Mouse (Mus musculus) hindbrain, postnatal 0 days (tissue): Measurements from ENCODE around the gene Cenpc1. TPM values are rescaled to one million over a fixed set of nuclear protein-coding genes. Genes with fewer than 3 reads are reported as not detected.

Experiments used
- ATAC-seq: fragments of 200-750 bp; cut with Nextera tagmentation; 2 replicates; pipeline ENCODE4 v1.8.0; 2017; ENCODE audit warnings: mild to moderate bottlenecking, moderate TSS enrichment, moderate library complexity
- DNase-seq: peaks from one replicate; pipeline ENCODE4 v3.0.0-alpha.2; 2015; ENCODE audit warnings: low spot score
- H3K27ac ChIP-seq: fragments of 300-500 bp; sonication (generic); 2 replicates; pipeline ENCODE4 v1.5.1; 2014; ENCODE audit warnings: mild to moderate bottlenecking
- H3K27me3 ChIP-seq: fragments of 300-500 bp; sonication (generic); 2 replicates; pipeline ENCODE4 v1.6.1; 2014; ENCODE audit warnings: low read length, mixed read lengths; ENCODE audit not compliant: insufficient read depth
- H3K36me3 ChIP-seq: fragments of 300-500 bp; sonication (generic); 2 replicates; pipeline ENCODE4 v1.6.1; 2014; ENCODE audit warnings: low read length, mixed read lengths; ENCODE audit not compliant: insufficient read depth
- H3K4me1 ChIP-seq: fragments of 300-500 bp; sonication (generic); 2 replicates; pipeline ENCODE4 v1.6.1; 2014; ENCODE audit warnings: antibody characterized with exemption, low read length, mixed read lengths; ENCODE audit not compliant: insufficient read depth
- H3K4me2 ChIP-seq: fragments of 300-500 bp; sonication (generic); 2 replicates; pipeline ENCODE4 v1.6.1; 2014; ENCODE audit warnings: low read depth, mild to moderate bottlenecking, low read length, moderate library complexity, mixed read lengths
- H3K4me3 ChIP-seq: fragments of 300-500 bp; sonication (generic); 2 replicates; pipeline ENCODE4 v1.5.1; 2014; ENCODE audit warnings: low read length
- H3K9ac ChIP-seq: fragments of 300-500 bp; sonication (generic); replicated peaks from 2 replicates; pipeline ENCODE4 v1.6.1; 2014; ENCODE audit warnings: mild to moderate bottlenecking, low read length, moderate library complexity, mixed read lengths
- H3K9me3 ChIP-seq: fragments of 300-500 bp; sonication (generic); 2 replicates; pipeline ENCODE4 v1.6.1; 2016; ENCODE audit warnings: low read length, mixed read lengths
- CTCF ChIP-seq: IDR thresholded peaks from 2 replicates; pipeline ENCODE4 v1.5.1; 2016; ENCODE audit warnings: antibody characterized with exemption, control low read depth, low read depth
- WGBS: fragments of 180-500 bp; shearing (Covaris S2); extraction: QIAGEN DNeasy Blood & Tissue Kit; methylation state at CpG from one replicate; pipeline ENCODE4 v1.1.7; 2014; 5-methylcytosine and 5-hydroxymethylcytosine counted together
- polyA plus RNA-seq: library from polyadenylated mRNA; unstranded; fragments of >200 nt; fragmentation: Nextera tagmentation; extraction: Ambion mirVana; gene quantifications from 2 replicates; pipeline ENCODE4 v1.2.1, GENCODE M21; 2015
- total RNA-seq: library from RNA; depleted of rRNA; stranded (reverse); fragments of >200 nt; gene quantifications from 2 replicates; pipeline ENCODE4 v1.2.3, GENCODE M21; 2014

Gene Cenpc1
- total and polyA plus RNA-seq, 2 experiments from 2014 or later, result 17.8 to 24.3 TPM

- H3K4me3 ChIP-seq, result no peak overlapping the region
- H3K4me1 ChIP-seq, result no peaks in the 10 kb centered on the region
- no peak for TF ChIP-seq CTCF
- DNase-seq (no peak), ATAC-seq (no peak)
- 91% methylated on average over 3 of the region's 3 CpGs for WGBS
- no peaks in the 10 kb centered on the region for H3K36me3 ChIP-seq
- no peak overlapping the region for H3K4me2 ChIP-seq
- no peak overlapping the region for H3K27ac ChIP-seq
- H3K9me3 ChIP-seq, result no peaks in the 10 kb centered on the region
- no peak overlapping the region for H3K9ac ChIP-seq
- H3K27me3 ChIP-seq, result no peaks in the 10 kb centered on the region
Measured at GRCm38 (mm10) chr5:86098988-86099387, 33.6 kb upstream of the Cenpc1 start.

- no peak overlapping the region for H3K9ac ChIP-seq
- no peak overlapping the region for H3K4me3 ChIP-seq
- no peak for TF ChIP-seq CTCF
- no peaks in the 10 kb centered on the region for H3K4me1 ChIP-seq
- 87% methylated on average over 9 of the region's 9 CpGs for WGBS
- ATAC-seq (no peak), DNase-seq (no peak)
- no peak overlapping the region for H3K27ac ChIP-seq
- H3K27me3 ChIP-seq, result no peaks in the 10 kb centered on the region
- H3K9me3 ChIP-seq, result no peaks in the 10 kb centered on the region
- no peak overlapping the region for H3K4me2 ChIP-seq
- H3K36me3 ChIP-seq, result no peaks in the 10 kb centered on the region
Measured at GRCm38 (mm10) chr5:86094754-86095153, 29.4 kb upstream of the Cenpc1 start.

GRCm38 (mm10) chr5:86086751-86087150 lies 21.4 kb upstream of the Cenpc1 start:
- no peak overlapping the region for H3K4me3 ChIP-seq
- H3K9ac ChIP-seq, result no peak overlapping the region
- H3K4me2 ChIP-seq, result no peak overlapping the region
- H3K27me3 ChIP-seq, result no peaks in the 10 kb centered on the region
- H3K27ac ChIP-seq, result no peak overlapping the region
- no peaks in the 10 kb centered on the region for H3K36me3 ChIP-seq
- 82% methylated on average over 6 of the region's 6 CpGs for WGBS
- no peak for ATAC-seq
- no peaks in the 10 kb centered on the region for H3K4me1 ChIP-seq
- H3K9me3 ChIP-seq, result no peaks in the 10 kb centered on the region
- TF ChIP-seq CTCF, result no peak
- DNase-seq, result no peak

GRCm38 (mm10) chr5:86084979-86085378 lies 19.6 kb upstream of the Cenpc1 start:
- no peaks in the 10 kb centered on the region for H3K9me3 ChIP-seq
- no peak overlapping the region for H3K4me2 ChIP-seq
- 81% methylated on average over 7 of the region's 7 CpGs for WGBS
- TF ChIP-seq CTCF, result no peak
- H3K27me3 ChIP-seq, result no peaks in the 10 kb centered on the region
- no peak overlapping the region for H3K4me3 ChIP-seq
- H3K36me3 ChIP-seq, result no peaks in the 10 kb centered on the region
- no peak overlapping the region for H3K9ac ChIP-seq
- ATAC-seq (no peak), DNase-seq (no peak)
- H3K4me1 ChIP-seq, result no peaks in the 10 kb centered on the region
- no peak overlapping the region for H3K27ac ChIP-seq

- H3K36me3 ChIP-seq, result no peaks in the 10 kb centered on the region
- H3K4me3 ChIP-seq, result no peak overlapping the region
- no peak overlapping the region for H3K9ac ChIP-seq
- H3K27ac ChIP-seq, result no peak overlapping the region
- no peak for TF ChIP-seq CTCF
- H3K4me1 ChIP-seq, result no peaks in the 10 kb centered on the region
- H3K27me3 ChIP-seq, result no peaks in the 10 kb centered on the region
- no peaks in the 10 kb centered on the region for H3K9me3 ChIP-seq
- no peak overlapping the region for H3K4me2 ChIP-seq
- 85% methylated on average over 6 of the region's 6 CpGs for WGBS
- DNase-seq (no peak), ATAC-seq (no peak)
Measured at GRCm38 (mm10) chr5:86083987-86084386, 18.6 kb upstream of the Cenpc1 start.

- Histone ChIP-seq H3K4me2 (no peak overlapping the region), H3K36me3 (no peaks in the 10 kb centered on the region), H3K27me3 (no peaks in the 10 kb centered on the region), H3K9me3 (no peaks in the 10 kb centered on the region), H3K9ac (no peak overlapping the region), H3K4me1 (no peaks in the 10 kb centered on the region), H3K4me3 (no peak overlapping the region), H3K27ac (no peak overlapping the region)
- 78% methylated on average over 3 of the region's 3 CpGs for WGBS
- ATAC-seq (no peak), DNase-seq (no peak)
- TF ChIP-seq CTCF, result no peak
Measured at GRCm38 (mm10) chr5:86078720-86079334, 13.4 kb upstream of the Cenpc1 start.

- no peaks in the 10 kb centered on the region for H3K27me3 ChIP-seq
- H3K4me3 ChIP-seq, result no peak overlapping the region
- no peak overlapping the region for H3K9ac ChIP-seq
- WGBS, result 87% methylated on average over 4 of the region's 4 CpGs
- no peak overlapping the region for H3K4me2 ChIP-seq
- no peaks in the 10 kb centered on the region for H3K4me1 ChIP-seq
- ATAC-seq (no peak), DNase-seq (no peak)
- no peak for TF ChIP-seq CTCF
- no peak overlapping the region for H3K27ac ChIP-seq
- no peaks in the 10 kb centered on the region for H3K36me3 ChIP-seq
- no peaks in the 10 kb centered on the region for H3K9me3 ChIP-seq
Measured at GRCm38 (mm10) chr5:86072756-86073386, 7.5 kb upstream of the Cenpc1 start.
